Mouse (Mus musculus) CD4-positive, CD25-positive, alpha-beta regulatory T cell, adult 2 months (primary cell): Measurements from ENCODE around the gene Siglec1.

Source experiments
- DNase-seq: peaks from one replicate; pipeline ENCODE4 v3.0.0-alpha.2; 2012; ENCODE audit warnings: low read depth, low spot score

The Siglec1 gene

DNA sequence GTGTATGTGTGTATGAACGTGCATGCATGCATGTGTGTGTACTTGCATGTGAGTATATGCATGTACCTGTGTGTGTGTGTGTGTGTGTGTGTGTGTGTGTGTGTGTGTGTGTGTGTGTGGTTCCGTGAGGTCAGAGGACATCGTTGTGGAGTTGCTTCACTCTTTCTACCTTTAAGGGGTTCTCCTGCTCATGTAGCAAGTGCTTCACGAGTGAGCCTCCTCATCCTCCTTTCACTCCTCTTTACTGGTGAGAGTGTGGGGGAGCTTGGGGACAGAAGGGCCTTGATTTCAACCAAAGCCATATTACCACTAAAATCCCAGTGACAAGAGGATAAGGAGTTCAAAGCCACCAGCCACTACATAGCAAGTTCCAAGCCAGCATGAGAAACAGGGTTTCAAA is 10.5 kb upstream of the Siglec1 start:
- no peak for DNase-seq

DNA sequence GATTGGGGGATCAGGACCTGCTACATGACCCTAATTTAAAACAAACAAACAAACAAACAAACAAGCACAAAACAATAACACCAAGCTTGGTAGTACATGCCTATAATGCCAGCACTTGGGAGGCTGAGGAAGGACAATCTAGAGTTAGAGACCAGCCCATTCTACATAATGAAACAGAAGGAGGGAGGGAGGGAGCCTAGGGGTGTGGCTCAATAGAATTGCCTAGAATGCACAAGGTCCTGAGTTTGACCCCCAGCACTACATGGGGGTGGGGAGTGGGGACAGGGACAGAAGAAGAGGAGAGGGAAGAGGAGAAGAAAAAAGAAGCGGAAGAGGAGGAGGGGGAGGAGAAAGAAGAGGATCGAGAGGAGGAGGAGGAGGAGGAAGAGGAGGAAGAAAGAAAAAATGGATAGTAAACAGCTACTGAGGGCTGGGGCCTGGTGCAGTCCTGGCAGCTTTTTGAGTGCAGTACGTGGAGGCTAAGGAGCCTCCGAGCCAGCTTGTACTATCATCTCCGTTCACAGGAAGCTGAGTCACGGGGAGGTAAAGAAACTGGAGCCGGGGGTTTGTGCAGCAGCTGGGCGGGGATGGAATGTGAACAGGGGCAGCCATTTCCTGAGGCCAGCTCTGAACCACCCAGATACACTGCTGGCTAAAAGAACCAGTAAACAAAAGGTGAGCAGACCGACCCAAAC is 9.7 kb upstream of the Siglec1 start:
- peak; percentile 27 for DNase-seq

DNA sequence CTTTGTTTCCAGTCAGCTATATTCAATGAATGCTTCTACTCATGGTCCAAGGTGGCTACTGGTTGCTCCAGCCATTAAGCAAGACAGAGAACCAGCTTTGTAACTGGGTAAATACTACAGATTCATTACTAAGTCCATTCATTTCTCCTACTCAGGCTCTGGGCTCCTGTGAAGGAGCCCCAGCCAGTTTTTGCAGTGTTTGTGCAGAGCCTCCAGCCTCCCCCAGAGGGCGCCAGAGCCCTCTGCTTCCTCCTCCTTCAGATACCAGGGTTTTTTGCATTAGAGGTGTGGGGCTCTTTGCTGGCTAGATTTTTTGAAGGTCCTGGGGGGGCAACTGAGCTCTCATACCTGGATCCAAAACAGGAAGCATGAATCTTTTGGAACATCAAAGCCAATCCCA is 8.3 kb upstream of the Siglec1 start:
- peak; percentile 85 for DNase-seq

DNA sequence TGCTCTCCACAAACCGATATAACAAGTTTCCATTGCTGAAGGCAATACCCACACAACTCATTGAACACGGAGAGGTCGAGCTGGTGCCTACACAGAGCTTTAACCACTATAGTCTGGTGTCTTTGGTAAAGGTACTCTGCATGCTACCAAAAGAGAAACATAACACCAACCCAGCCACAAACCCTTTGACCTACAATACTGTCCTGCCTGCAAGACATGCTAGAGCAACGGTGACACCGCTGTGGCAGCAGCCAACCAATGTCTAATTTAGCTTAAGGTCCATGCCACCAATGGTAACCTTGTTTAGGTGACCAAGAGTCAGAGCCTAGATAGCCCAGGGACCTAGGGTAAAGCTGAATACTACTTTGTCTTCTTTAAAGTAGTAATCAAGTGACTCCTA is 7.0 kb upstream of the Siglec1 start:
- DNase-seq: no peak

DNA sequence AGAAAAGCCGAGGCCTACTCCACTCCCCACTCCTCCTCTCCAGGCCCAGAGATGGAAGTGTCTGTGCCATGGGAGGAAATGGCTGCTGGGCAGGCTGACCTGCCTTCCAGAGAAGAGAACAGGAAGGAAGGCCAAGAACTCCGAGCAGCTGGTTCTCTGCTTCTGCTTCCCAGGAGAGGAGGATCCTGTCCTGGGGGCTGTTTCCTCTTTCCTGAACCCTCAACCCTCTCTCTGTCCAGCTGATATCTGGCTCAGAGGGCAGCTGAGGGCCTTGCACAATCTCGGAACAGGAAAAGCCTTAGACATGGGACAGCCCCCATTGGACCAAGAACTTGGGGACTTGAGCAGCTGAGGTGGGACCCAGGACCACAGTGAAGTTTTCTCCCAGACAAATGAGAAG is 4.3 kb upstream of the Siglec1 start:
- DNase-seq: no peak

DNA sequence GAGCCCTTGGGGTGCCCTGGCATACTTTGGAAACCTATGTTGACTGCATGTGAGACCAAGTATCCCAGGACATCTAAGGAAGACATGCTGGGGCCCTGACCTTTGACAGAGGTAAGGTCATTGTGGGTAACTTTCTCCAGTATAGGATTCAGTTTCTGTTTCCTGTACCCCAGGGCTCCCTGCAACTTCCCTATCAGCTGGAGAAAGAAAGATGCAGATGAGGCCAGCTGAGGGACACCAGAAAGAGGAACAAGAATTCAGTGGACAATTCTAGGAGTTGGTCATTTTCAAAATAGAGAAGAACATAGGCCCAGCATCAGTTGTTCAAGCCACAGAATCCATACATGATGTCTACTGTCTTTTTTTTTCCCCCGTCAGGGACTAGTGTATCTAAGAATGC is 3.1 kb upstream of the Siglec1 start:
- DNase-seq: no peak

DNA sequence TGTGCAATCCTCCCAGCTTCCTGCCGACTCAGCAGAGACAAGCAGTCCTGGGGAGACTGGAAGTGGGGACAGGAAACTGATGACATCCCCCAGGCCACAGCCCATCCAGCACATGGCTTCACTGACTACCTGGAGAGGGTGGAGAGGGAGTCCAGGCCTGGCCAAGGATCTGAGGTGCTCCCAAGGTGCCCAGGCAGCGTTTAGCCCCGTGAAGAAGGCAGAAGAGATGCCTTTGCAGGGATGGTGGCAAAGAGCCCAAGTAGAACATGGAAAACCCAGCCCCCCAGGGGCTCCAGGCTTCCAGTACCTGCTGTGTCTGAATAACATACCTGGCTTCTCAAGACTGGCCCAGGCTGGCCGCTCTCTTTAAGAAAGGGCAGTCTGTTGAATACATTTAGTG is 2.0 kb upstream of the Siglec1 start:
- no peak for DNase-seq

DNA sequence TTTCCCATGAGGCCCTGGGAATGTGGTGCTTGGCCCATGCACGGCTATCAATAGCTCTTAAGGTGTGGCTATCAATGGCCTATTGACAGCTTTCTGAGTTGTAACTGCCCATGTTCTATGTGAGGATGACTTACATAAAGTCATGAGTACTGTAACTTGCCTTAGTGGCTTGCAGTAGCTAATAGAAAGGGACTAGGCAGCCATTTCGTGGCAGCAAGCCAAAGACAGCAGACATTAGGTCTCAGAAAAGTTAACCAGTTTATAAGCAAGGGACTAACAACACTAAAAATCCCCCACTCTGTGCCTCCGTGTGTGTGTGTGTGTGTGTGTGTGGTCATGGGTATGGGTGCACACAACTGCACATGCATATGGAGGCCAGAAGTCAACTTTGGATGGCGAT is 2.4 kb downstream of the Siglec1 start:
- DNase-seq: no peak

DNA sequence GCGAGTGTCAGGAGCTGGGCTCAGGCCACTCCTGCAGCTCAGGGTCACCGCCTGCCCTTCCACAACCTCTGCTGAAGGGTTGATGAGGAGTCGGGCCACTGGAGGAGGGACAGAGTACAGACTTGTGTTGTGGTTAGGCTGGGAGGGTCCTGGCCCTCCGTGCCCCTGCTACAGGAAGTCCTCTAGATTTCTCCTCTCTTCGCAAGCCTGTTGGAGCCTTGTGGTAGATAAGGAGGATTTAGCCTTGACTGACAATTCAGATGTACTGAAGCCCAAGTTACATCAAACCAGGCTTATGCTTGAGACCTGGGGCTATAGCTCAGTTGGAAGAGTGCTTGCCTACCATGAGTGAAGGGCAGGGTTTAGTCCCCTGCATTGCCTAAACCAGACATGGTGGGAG is 6.1 kb downstream of the Siglec1 start:
- DNase-seq: no peak

DNA sequence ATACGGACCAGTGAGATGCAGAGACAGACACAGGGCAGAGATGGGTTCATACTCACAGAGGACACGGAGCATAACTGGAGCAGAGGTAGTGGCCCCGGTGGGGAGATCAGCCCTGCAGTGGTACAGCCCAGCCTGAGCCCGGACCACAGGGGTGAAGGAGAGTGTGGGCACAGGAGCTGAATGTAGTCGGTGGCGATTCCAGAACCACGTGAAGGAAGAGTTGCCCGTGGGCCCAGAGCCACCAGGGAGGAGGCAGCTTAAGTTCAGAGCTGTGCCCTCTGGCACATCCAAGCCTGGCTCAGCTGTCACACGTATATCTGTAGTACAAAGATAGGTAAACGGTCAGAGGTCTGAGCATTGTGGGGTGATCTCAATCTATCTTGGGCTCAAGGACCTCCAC is 14.0 kb downstream of the Siglec1 start:
- DNase-seq: no peak

DNA sequence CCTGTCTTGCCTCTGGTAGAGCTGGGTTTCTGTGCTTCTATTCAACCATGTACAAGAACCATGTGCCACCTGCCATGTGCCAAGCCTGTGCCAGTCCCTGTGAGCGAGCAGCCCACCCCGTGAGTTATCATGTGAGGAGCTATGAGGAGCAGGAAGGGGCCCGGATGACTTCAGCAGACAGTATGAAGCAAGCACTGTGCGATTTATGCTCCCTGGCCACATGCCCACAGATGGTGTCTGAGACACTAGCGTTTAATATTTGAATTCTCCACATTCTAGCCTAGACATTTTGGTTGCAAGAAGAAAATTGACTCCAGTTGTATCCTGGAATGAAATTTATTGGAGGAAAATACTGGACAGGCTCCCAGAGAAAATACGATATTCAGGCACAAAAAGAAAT is 19.1 kb downstream of the Siglec1 start:
- no peak for DNase-seq

DNA sequence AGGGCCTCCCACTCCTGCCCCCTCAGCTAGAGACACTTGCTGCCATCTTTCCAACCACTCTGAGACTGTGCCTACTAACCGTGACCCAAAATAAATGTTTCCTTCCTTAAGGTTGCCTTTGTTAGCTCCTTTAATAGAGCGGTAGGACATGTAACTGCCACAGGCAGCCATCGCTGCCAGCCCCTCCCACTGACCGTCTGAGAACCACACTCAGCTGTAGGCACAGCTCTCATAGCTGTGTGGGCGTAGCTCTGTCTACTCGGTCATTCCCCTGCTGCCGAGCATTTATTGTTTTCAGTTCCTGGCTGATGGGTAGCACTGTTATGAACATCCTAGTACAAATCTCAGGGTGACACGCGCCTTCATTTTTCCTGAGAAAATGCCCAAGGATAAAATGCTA is 20.2 kb downstream of the Siglec1 start:
- DNase-seq: no peak

DNA sequence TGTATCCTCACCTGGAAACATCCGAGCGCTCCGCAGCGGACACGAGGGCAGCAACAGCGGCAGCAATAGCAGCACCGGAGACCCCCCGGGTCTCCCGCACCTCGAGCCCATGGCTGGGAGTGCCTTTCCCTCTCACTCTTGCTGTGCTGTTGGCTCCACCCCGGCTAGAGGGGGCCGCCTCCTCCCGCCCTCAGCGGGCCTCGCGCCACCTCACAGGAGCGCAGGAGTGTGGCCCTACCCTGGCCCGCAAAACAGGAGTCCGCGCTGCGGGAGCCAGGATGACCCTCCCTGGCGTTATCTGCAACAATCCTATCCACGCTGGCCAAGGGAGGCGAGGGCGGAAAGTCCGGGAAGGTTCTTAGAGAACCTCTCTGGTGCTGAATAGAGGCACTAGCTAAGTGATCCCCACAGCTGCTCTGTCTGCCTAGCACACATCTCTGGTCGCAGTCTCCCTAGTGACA is 23.1 kb downstream of the Siglec1 start, which contains the start of gene Adam33:
Gene Adam33, minus strand, starts transcription at position 411 of the 461 bp plus-strand sequence.
- DNase-seq: no peak

DNA sequence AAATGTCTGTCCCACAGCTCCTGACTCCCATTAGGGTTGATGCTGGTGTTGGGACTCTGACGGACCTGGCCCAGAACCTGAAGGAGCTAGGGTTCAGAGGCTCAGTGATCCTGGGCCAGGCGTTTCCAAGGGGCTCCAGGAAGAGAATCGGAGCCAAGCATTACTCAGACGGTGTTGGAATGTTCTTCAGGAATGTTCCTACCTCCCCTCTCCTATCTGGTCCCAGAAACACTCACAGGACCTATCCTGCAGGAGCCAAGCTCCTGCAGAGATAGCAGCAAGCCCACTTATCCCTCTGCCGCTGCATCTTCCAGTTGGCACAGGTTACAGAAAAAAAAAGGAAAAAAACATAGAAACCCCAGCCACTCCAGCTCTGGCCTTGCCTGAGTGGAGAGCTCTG is 25.0 kb downstream of the Siglec1 start:
- no peak for DNase-seq

DNA sequence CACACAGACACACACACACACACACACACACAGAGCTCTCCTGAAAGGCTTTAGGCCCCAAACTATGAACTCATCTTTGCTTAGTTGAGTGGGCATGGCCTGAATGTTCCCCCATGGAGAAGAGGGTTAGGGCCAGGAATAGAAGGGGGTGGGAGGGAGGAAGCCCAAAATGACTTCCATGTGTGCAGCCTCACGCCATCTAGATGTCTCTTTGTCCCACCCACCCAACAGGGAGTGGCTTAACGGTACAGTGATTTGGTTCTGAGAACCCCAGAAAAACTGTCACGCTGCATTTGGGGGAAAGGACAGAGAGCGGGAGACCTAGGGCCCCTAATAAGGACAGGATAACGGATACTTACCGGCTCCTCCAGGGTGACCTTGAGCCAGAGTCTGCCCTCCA is 25.8 kb downstream of the Siglec1 start:
- no peak for DNase-seq

DNA sequence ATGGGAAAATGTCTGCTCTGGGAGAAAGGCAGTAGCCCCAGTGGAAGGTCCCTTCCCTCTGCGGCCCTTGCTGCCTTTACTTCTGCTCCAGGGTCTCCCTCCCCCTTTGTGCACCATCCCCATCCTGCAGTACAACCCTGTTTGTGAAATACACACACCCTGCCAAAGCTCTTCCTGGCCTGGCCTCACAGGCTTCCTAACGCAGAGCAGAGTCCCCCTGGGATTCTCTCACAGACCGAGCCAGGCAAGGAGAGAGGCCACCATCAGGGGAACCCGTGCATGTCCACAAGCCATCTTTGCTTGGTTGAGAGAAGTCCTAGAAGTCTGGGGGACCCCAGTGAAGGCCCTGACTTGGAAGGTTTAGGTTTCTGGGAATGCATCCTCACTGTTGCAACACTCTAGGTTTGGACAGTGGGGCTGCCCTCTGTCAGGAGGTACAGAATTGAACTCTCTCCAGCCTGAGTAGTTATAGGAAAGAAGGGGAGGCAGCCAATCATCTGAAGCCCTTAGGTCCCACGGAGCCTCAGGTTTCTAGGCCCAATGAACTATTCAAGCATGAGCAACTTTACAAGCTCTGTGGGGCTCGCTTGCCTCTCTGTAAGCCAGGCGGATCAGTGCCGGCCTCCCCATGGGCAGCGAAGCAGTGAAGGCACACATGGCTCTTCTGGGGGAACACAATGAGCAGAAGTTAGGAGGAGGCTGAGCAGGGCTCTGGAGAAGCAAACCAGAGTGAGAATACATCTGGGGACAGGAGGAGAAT is 26.6 kb downstream of the Siglec1 start:
- DNase-seq: no peak

DNA sequence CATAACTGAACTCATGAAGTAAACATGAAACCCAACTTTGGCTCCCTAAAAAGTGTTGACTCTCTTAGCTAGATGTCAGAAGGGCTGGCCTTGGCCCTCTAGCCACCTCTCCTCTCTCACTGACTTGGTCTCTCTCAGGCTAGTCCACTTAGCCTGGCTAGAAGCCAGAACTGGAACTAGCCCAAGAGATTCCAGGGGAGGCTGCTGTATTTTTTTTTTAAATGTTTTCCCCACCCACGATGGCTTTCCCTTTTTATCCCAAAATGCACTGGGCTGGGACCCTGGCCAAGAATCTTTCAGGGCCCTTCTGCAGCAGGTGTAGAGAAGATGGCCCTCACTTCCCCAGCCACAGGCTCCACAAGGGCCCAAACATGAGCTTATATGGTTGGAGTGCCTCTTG is 27.2 kb downstream of the Siglec1 start:
- no peak for DNase-seq

DNA sequence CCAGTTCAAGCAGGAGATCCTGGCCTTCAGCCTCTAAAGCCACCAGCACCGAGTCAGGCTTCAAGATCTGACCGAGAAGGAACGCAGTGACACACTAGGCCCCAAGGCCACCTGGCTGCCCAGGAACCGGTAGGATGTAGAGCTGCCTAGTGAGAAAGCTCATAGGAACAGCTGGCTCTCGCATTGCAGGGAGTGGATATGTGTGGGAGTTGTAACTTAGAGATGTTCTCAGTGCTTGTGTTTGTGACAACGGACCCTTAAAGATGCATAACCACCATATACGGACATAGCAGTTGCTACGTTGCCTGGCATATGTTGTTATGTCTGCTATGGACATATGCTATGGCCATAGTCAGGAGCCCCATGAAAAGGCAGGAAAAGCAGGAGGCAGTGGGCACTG is 27.9 kb downstream of the Siglec1 start:
- no peak for DNase-seq

DNA sequence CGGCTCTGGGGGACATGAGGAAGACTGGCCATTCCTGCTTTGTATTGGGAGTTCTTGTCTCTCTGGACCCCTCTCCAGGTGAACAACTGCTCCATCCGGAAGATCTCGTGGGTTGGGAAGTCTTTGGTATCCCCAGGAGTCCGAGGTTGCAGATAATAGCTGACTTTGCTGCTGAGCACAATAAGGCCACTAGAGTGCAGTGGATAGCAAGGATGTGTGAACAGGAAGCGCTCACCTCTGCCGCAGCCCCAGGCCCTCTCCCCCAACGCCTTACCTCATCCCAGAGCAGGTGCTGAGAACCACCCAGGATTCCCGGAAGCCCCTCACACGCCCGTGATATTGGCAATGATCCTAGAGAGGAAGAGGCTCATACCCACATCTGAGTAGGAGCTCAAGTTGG is 30.4 kb downstream of the Siglec1 start:
- DNase-seq: peak; percentile 59

DNA sequence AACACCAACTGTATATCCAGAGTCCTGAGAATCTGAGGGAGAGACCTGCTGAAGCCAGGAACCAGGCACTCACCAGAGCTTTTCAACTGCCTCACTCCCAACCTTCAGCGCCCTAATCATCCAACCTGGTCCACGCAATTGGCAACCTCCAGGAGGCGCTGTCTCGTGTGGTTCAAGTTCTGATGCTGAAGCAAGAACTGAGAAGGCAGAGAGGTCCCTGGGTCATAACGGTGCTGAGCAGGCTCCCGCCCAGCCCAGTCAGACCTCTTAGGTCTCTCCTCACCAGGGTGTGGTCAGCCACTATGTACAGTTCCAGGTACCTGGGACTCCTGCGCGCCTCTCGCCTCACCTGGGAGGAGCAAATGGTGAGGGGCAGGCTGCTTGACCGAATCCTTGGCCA is 30.9 kb downstream of the Siglec1 start:
- DNase-seq: peak; percentile 74

DNA sequence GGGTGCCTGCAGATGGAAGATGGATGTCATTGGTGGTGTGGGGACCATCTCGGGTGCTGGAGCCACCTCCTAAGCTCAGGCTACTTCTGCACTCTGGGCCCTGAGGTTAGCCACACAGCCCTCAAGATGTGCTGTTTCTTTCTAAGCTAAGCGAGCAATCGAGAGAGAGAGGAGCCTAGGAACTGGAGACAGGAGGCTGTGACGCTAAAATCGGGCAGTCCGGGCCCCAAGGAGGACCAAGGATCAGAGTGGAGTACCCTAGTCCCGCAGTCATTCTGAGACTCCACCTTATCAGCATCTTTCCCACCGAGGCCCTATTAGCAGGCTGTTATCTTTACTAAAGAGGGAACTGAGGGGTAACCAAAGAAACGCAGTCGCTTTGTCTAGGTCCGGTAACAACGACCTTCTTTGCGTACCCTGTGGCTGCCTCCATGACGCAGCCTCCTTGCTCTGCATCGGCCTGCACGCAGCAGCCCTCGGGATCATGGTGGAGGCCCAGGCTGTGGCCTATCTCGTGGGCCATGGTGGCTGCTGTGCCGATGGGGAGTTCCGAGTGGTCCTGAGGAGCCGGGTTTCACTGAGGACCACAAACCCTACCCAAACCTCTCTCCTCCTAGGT is 31.8 kb downstream of the Siglec1 start:
- DNase-seq: no peak

DNA sequence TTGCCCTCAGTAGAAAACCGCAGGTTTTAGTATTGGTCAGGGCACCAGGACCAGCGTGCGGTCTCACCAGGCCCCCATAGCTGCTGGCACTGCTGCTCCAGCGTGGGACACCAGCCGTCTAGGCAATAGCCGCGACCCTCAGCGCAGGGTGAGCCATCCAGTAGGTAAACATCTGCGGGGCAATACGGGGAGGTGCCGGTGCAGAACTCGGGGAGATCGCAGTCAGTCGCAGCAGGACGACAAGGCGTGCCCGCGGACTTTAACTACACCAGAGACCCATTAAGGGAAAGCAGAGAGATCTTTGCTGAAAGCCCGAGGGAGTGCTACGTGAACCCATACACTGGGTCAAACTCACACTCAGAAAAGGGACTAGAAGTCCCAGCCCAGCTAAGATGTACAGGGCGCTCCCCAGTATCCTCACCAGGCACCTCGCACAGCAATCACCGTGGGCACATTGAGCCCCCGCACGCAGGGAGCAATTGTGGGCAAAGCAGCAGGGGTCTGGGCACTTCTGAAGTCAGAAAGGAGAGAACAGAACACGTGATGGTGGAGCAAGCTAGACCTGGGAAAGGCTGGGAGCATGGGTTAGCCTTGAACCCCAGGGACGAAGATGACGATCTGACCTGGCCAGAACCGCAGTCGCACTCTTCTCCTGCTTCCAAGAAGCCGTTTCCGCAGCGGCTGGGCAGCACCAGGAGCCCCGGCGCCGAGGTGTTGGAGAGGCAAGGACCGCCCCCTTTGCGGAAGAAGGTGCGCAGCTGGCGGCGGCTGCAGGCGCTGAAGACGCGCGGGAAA is 32.5 kb downstream of the Siglec1 start:
- peak; percentile 12 for DNase-seq
